Mouse (Mus musculus) skeletal muscle tissue, adult 2 months (tissue): ENCODE results near the gene Dupd1.

Experiments
- DNase-seq: peaks from one replicate; pipeline ENCODE4 v3.0.0-alpha.2; 2012; ENCODE audit warnings: low read depth, low spot score

The Dupd1 gene

GRCm38 (mm10) chr14:21722021-21722698, 7.8 kb upstream of the Dupd1 start:
- DNase-seq: no peak

GRCm38 (mm10) chr14:21720430-21721205, 6.2 kb upstream of the Dupd1 start:
- no peak for DNase-seq

GRCm38 (mm10) chr14:21719646-21720383, 5.4 kb upstream of the Dupd1 start:
- no peak for DNase-seq

GRCm38 (mm10) chr14:21711231-21711630, 3.1 kb downstream of the Dupd1 start:
- no peak for DNase-seq

- DNase-seq: no peak
Measured at GRCm38 (mm10) chr14:21709545-21709944, 4.8 kb downstream of the Dupd1 start.

GRCm38 (mm10) chr14:21706759-21707571, 7.4 kb downstream of the Dupd1 start:
- peak; percentile 65 for DNase-seq

GRCm38 (mm10) chr14:21705462-21705861, 8.9 kb downstream of the Dupd1 start:
- DNase-seq: no peak

- no peak for DNase-seq
Measured at GRCm38 (mm10) chr14:21703255-21703654, 11.1 kb downstream of the Dupd1 start.

GRCm38 (mm10) chr14:21702691-21703090, 11.7 kb downstream of the Dupd1 start:
- no peak for DNase-seq

- DNase-seq: no peak
Measured at GRCm38 (mm10) chr14:21696186-21696830, 18.1 kb downstream of the Dupd1 start.

- DNase-seq: no peak
Measured at GRCm38 (mm10) chr14:21695020-21695419, 19.4 kb downstream of the Dupd1 start.

- DNase-seq: no peak
Measured at GRCm38 (mm10) chr14:21691070-21691469, 23.3 kb downstream of the Dupd1 start.

GRCm38 (mm10) chr14:21686376-21687279, 27.7 kb downstream of the Dupd1 start:
- DNase-seq: no peak

GRCm38 (mm10) chr14:21685411-21686146, 28.8 kb downstream of the Dupd1 start:
- DNase-seq: peak; percentile 86

- DNase-seq: no peak
Measured at GRCm38 (mm10) chr14:21683834-21684233, 30.5 kb downstream of the Dupd1 start.

- no peak for DNase-seq
Measured at GRCm38 (mm10) chr14:21682681-21683129, 31.7 kb downstream of the Dupd1 start.

GRCm38 (mm10) chr14:21679631-21680201, 34.7 kb downstream of the Dupd1 start:
- DNase-seq: no peak

GRCm38 (mm10) chr14:21678509-21679285, 35.7 kb downstream of the Dupd1 start:
- peak; percentile 43 for DNase-seq
